Mouse (Mus musculus): ENCODE data around the gene Nab2.
"Not testable (repeated sequence)": the region's sequence is repeated elsewhere in the genome, so short reads cannot be mapped to it uniquely, and the experiment has no call there.

Gene Nab2

GRCm38 (mm10) chr10:127674046-127674655 lies 5.8 kb upstream of the Nab2 start:
- DNase-seq (ENCODE audit: low spot score in 2 of 2) = no peak

DNA sequence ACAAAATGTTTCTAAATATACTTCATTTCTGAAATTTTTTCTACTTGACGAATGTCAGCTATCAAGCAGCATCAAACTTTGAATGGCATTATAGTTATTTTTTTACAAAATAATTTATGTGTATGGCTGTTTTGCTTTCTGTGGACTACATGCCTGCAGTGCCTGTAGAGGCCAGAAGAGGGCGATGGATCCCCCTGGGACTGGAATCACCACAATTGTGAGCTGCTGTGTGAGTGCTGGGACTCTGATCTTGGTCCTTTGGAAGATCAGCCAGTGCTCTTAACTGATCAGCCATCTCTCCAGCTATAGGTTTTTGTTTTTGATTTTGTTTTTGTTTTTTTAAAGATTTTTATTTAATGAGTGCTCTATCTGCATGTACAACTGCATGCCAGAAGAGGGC lies 2.9 kb upstream of the Nab2 start:
- DNase-seq (ENCODE audit: low spot score in 2 of 2) = no peak

- DNase-seq (ENCODE audit: low spot score in 2 of 2) = no peak
Measured at GRCm38 (mm10) chr10:127670185-127670584, 1.8 kb upstream of the Nab2 start.

DNA sequence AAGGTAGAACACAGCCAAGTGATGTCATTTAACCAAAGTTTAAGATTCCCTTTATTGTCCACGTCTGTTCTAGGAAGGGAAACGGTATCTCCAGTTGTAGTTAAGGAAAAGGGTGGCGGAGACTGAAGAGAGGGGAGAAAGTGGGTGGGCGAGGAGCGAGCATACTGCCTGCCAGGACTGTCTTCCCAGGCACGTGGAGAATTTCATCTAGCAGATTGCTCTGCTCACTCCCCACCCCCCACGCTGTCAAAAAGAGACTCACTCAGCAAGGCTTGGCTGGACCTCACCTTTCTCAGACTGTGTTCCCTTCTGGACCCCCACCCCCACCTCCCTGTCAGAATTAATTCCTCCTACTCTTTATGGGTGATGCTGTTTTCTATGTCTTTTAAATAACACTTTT lies 802 bp upstream of the Nab2 start:
- peak; percentile 60 to 61 for DNase-seq (ENCODE audit: low spot score in 2 of 2)

DNA sequence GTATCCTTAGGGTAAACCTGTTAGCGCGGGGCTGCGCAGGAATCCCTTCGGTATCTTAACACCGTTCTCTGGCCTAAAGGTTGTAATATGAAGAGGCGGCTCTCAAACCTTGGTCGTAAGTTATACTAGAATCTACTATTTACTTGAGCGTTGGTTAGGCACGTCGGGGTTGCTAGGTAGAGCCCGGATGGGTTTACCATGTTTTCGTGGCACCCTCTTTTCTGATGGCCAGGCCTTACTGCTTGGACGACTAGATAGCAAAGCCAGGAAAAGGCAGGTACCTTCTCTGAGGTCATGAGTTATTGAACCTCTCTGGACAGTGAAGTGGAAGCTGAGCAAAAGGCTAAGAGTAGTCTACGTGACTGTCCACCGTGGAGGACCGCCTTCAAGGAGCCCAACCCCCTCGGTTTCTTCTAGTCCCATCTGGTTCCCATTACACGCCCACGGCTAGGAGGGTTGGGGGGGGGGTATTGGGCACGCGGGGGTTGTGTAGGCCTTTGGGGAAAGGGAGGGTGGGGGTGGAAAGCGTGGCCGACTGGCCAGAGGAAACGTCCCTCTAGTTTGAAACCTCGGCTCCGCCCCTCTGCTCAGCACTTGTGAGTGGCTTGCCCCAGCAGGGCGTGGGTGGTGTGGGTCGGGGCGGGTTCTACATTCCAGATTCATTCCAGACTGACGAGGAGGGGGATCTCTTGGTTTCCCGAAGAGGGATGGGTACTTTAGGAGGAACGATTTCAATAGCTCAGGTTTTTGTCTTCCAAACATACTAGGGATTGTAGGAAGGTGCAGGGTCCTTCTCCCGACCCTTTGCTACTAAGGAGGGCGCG lies 887 bp downstream of the Nab2 start:
- DNase-seq (ENCODE audit: low spot score in 2 of 2) = peak; percentile 73 to 78

- DNase-seq (ENCODE audit: low spot score in 2 of 2) = peak; percentile 73 to 75
Measured at GRCm38 (mm10) chr10:127666501-127667268, 1.7 kb downstream of the Nab2 start, which contains the start of gene Nemp1. Nemp1 (plus strand) TSS chr10:127666901.

GRCm38 (mm10) chr10:127665366-127666181 lies 2.8 kb downstream of the Nab2 start:
- no peak for DNase-seq (ENCODE audit: low spot score in 2 of 2)

DNA sequence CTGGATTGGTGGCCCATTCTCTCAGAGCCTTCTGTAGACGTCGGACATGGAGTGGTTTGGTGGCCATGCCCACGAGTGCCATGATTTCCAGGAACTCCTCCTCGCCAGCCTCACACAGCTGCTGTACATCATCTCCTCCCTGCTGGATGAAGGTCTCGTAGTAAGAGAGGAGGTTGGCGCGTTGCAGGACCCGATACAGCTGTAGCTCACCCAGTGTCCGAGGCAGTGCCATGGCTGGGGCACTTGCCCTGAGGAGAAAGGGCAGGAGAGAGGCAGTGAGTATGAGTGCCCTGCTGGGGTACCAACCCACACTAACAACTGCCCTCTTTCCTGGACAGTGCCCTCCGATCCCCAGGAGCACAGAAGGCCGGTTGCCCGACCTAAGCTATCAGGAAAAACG lies 3.5 kb downstream of the Nab2 start:
- no peak for DNase-seq (ENCODE audit: low spot score in 2 of 2)

DNA sequence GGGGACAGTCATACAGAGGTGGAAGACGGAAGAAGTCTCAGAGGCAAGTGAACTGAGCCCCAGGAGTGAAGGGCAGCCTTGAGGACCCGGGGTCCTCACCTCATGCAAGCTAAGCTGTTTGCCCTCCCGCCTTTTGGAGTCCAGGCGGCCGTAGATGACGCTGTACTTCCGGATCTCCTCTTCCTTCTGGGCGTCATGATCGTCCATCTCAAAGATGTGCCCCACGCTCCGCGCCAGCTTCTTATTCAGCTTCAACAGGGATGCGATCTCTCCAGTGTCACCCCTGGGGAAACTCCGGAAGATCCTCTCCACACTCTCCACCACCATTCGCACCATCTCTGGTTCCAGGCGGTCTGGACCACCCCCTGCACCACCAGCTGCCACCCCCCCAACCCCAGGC lies 4.2 kb downstream of the Nab2 start:
- DNase-seq (ENCODE audit: low spot score in 2 of 2) = no peak

DNA sequence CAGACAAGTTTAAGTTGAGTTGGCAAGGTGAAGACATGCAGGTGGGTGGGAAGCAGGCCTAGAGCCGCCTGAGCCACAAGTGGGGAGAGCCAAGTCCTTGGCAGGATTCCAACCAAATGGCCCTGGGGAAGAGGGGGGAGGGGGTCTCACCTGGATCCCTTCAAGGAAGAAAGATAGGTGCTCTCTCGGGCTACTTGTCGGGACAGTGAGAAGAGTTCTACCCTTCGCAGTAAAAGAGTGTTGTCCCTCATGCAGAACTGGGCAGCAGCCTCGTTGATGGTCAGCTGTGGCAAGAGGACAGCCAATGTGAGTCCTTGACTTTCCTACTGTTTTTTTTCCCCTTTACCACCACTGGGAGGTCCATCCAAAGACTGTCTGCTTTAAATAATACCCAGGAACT lies 4.8 kb downstream of the Nab2 start:
- DNase-seq (ENCODE audit: low spot score in 2 of 2) = no peak

DNA sequence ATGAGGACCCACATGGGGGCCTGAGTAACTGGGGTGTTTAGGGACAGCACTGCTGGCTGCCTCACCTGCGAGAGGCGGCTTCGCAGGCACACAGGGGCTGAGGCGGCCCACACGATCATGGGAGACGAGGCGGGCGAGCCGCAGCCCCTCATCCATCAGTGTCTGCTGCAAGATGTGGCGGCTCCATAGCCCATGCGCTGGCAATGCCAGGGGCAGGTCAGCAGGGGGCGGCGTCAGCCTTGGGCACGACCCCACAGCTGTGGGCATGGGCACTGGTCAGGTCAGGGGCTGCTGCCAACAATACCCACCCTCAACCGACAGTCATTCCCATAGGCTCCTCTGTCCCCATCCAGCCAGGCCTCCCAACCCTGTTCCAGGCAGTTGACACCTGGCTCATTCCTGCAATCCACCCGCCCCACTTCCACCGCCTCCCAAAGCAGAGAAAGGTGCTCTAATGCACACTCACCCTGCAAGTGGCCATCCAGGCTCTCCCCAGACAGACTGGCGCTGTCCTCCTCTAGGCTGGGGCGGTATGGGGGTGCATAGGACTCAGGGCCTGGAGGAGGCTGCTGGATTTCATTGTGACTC lies 5.6 kb downstream of the Nab2 start:
- no peak for DNase-seq (ENCODE audit: low spot score in 2 of 2)

DNA sequence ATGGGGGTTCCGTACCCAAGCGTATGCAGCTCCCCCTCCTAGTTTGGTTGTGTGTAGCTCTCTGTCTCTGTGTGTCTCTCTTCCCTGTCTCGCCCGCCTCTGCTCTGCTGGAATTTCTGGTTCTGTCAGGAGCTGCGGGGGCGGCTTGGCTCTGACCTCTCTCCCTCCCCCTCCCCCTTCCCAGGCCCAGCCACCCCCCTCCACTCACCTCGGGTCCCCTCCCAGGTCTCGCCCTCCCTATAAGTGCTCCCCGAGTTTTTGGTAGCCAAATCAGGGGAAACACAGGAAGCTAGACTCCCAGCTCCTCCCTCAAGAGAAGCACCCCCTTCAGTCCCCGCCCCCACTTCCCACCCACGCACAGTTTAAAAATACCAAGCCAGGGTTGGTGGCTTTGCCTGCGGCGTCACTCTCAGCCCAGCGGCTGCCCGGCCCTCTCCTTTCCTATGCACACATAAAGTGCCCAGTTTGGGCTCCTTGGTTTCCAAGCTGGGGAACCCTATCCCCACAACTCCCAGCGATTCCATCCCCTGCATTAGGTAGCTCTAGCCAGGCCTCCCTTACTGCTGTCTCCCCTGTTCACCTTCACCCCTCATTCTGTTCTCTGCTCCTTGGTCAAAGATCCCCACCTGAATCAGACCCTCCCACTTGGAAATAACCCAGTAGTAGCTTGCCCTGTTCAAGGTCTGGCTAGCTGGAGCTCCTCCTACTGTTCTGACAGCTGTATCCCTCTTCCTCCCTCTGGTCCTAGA lies 6.3 kb downstream of the Nab2 start:
- peak; percentile 61 to 66 for DNase-seq (ENCODE audit: low spot score in 2 of 2)

- DNase-seq (ENCODE audit: low spot score in 2 of 2) = no peak
Measured at GRCm38 (mm10) chr10:127661291-127661914, 7.0 kb downstream of the Nab2 start.

DNA sequence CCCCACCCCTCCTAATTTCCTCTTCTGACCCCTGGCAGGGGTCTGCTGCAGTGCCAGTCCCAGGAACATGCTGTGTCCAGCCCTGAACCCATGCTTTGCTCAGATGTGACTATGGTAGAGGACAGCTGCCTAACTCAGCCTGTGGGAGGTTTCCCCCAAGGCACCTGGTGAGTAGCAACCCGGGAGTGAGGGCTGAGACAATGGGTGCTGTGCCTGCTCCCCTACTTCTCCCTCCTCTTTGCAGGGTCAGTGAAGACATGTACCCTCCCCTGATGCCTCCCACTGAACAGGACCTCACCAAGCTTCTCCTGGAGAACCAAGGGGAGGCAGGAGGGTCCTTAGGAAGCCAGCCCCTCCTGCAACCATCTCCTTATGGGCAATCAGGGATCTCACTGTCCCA lies 8.8 kb downstream of the Nab2 start:
- DNase-seq (ENCODE audit: low spot score in 2 of 2) = no peak

- DNase-seq (ENCODE audit: low spot score in 2 of 2) = no peak
Measured at GRCm38 (mm10) chr10:127658076-127658475, 10.3 kb downstream of the Nab2 start.

- DNase-seq (ENCODE audit: low spot score in 2 of 2) = not testable (repeated sequence)
Measured at GRCm38 (mm10) chr10:127657617-127658016, 10.8 kb downstream of the Nab2 start.

GRCm38 (mm10) chr10:127654970-127655579 lies 13.3 kb downstream of the Nab2 start:
- no peak for DNase-seq (ENCODE audit: low spot score in 2 of 2)

DNA sequence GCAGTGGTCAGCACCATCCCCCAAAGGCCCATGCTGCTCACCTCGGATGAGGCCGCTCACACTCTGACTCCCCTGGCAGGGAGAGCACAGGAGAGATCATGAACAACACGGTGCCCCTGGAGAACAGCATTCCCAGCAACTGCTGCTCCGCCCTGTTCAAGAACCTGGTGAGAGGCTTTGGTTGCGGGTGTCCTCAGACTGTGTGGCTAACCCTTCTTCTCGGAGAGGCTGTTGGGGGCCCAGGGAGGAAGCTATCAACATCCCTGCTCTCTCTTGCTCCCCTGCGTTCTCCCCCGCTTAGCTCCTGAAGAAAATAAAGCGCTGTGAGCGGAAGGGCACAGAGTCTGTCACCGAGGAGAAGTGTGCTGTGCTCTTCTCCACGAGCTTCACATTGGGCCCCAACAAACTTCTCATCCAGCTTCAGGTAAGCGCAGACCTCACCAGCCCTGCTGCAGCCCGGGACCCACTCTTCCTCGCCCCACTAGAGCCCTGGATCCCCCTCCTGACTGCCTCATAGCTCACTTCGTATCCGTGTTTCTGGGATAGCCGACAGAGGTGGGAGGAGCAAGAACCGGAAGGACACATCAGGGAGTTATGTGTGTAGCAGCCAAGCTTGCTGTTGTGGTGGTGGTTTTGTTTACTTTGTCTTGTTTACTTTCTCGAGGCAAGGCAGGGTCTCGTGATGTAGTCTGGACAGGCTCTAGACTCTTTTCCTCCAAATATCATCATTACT lies 15.3 kb downstream of the Nab2 start:
- no peak for DNase-seq (ENCODE audit: low spot score in 2 of 2)

- no peak for DNase-seq (ENCODE audit: low spot score in 2 of 2)
Measured at GRCm38 (mm10) chr10:127645791-127646190, 22.6 kb downstream of the Nab2 start.

All from right cerebral cortex, adult 2 months (tissue).